Mouse (Mus musculus): ENCODE measurements at regions not wholly inside any gene's neighbourhood (a gene's known extent, or its start where the extent isn't known, plus 50 kb on each side); places are given as distances from the start of the nearest gene placed in this dataset.
A peak's percentile ranks its signal among the peaks of the same experiment; 100 is the strongest.

DNA sequence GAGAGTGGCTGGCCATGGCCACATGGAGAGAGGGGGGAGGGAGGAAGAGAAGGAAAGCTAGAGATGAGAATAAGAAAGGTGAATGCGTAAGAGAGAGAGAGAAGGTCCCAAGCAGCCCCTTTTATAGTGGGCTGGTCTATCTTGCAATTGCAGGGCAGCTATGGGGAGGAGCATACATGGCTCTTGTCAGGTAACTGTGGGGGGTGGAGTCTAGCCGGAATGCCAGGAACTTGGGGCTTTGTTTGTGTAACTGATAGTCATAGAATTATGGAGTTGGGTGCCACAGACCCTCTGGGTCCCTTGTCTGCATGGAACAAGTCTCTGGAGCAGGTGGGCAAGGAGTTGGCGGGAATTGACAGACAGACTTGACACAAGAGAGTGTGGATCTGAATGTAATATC lies 2151.8 kb downstream of the 4930444P10Rik start:
- DNase-seq (ENCODE audit: low spot score), result no peak

DNA sequence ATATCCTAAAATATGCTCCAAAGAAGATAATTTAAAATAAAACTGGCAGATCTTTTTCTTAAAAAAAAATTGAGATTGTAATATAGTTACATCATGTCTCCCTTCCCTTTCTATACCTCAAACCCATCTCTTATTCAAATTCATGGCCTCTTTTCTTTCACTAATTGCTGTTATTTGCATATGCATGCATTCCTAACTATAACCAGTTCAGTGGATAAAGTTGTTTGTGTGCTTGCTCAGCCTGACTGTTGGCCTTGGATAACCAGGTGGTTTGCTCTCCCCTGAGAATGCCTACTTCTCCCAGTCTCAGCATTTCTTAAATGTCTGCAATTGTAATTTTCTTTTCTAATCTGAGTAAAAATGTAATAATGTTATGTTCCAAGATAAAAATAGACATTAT lies 2154.8 kb downstream of the 4930444P10Rik start:
- DNase-seq (ENCODE audit: low spot score), result no peak

DNA sequence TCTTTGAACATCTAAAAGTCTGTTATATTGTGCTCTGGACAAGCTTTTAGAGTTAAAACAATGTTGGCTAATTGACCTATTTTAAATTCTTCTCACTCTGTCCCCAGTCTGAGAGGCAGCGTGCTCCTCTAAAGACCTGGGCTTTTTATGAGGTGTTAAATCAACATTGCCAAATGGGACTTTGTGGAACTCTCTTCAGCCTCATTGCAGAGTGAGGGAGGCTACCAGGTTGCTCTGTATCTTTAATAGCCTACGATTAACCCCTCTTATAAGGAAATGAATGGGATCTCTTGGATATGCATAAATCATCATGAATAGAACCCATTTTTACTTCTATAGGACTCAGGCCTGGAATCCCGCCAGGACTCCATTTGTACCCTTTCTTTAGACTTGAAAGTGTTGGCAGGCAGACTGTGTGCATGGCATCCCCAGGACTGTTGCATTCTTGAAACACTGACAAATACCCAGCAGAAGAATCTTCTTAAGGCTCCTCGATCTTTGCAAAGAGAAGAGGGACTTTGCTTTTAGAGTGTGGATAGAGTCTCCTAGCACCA lies 2157.1 kb downstream of the 4930444P10Rik start:
- DNase-seq (ENCODE audit: low spot score), result peak; percentile 14

DNA sequence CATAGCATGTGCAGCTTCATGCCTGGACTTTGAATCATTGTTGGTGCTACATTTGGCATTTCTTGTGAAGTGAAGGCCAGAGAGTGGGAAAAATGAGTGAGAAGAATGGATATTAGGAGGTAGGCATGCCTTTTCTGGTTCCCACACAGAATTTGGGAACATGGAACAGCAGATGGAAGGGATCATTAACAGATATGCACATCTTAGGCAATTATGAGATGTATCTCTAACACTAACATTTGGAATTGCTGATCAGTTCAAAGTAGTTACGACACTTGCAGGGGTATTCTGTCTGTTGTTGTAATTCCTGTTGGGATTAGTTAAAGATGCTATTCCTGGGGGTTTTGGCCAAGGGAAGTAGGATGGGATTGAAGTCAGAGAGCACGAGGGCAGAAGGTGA lies 2164.4 kb downstream of the 4930444P10Rik start:
- no peak for DNase-seq (ENCODE audit: low spot score)

GRCm38 (mm10) chr1:13927964-13928363 lies 2165.2 kb downstream of the 4930444P10Rik start:
- DNase-seq (ENCODE audit: low spot score), result no peak

DNA sequence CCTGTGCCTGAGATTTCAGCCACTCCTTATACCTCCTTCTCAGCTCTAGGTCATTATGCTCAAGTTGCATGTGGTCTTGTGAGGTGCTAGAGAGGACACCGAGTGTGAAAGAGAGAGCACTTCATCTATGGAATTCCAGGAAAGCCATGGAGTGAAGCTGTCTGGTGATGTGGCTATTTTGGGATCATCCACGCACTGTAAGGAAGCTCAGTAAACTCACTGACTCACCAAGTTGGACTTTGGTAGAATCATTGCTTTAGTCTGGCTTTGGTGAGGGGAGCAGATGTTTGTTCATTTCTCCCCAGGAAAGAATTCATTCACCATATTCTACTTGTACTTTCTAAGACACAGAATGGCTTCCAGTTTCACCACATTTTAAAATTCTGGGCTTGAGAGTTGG lies 2167.1 kb downstream of the 4930444P10Rik start:
- no peak for DNase-seq (ENCODE audit: low spot score)

- no peak for DNase-seq (ENCODE audit: low spot score)
Measured at GRCm38 (mm10) chr1:13915216-13915615, 2177.9 kb downstream of the 4930444P10Rik start.

GRCm38 (mm10) chr1:13879126-13879525 lies 2214.0 kb downstream of the 4930444P10Rik start:
- no peak for DNase-seq (ENCODE audit: low spot score)

DNA sequence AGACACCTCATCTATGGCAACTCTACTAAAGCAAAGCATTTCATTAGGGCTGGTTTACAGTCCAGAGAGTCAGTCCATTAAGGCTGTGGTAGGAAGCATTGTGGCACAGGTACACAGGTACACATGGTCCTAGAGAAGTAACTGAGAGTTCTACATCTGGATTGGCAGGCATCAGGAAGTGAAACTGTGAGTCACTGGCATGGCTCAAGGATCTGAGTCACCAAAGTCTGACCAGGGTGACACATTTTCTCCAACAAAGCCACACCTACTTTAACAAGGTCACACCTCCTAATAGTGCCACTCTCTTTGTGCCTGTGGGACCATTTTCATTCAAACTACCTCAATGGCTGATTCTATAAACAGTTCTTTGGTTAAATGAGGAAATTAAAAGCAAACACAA lies 2219.2 kb downstream of the 4930444P10Rik start:
- DNase-seq (ENCODE audit: low spot score), result no peak

GRCm38 (mm10) chr1:13872536-13872935 lies 2220.6 kb downstream of the 4930444P10Rik start:
- no peak for DNase-seq (ENCODE audit: low spot score)

DNA sequence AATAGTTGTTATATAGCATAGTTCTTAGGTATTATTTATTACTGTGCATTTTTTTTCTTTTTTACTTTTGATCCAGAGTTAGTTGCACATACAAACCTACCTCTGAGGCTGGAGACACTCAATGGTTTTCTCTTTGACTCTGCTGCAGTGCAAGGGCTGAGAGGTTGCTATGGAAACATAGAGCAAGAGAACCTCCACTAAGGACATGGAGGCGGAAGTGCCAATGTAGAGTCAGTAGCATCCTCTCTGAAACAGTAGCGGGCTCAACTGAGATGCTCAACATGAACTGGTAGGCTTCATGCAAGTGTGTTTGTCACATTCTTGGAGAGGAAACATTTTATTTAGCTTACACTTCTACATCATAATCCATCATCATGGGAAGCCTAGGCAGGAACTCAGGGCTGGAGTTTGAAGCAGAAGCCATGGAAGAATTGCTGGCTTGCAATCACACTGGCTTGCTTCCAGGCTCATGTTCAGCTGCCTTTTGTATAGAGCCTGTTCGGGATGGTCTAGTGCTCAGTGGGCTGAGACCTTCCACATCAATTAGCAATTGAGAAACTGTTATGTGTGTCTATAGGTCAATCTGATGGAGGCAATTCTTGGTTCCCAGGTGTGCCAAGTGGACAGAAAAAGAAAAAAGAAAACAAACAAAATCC lies 2222.4 kb downstream of the 4930444P10Rik start:
- no peak for DNase-seq (ENCODE audit: low spot score)

DNA sequence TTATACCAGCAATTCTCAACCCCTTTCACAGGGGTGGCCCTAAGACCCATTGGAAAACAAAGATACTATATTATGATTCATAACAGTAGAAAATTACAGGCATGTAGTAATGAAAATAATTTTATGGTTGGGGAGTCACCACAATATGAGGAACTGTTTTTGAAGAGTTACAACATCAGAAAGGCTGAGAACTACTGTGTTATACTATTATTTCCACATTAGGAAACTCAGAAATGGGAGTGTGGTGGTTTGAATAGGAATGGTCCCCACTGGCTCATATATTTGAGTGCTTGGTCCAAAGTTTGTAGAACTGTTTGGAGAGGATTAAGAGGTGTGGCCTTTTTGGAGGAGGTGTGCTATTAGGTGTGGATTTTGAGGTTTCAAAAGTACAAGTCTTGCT lies 2227.4 kb downstream of the 4930444P10Rik start:
- no peak for DNase-seq (ENCODE audit: low spot score)

DNA sequence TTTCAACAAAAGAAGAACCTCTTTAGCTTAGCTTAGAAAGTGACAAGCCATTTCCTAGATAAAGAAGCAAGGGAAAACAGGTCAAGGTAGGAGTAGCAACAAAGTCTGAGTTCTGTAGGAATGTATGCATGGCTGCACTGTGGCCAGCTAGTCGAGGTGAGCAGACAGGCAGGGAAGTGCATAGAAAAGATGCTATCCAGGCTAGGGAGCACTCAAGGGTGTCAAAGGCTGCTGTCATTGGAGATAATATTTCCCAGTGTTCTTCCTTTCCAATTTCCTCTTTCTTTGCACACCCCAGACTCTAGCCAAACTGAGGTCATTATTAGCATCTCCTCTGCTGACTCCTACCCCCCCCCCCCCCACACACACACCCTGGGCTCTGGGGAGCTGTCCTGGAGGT lies 2229.4 kb downstream of the 4930444P10Rik start:
- DNase-seq (ENCODE audit: low spot score), result no peak

GRCm38 (mm10) chr1:13861070-13861511 lies 2232.0 kb downstream of the 4930444P10Rik start:
- peak; percentile 64 for DNase-seq (ENCODE audit: low spot score)

DNA sequence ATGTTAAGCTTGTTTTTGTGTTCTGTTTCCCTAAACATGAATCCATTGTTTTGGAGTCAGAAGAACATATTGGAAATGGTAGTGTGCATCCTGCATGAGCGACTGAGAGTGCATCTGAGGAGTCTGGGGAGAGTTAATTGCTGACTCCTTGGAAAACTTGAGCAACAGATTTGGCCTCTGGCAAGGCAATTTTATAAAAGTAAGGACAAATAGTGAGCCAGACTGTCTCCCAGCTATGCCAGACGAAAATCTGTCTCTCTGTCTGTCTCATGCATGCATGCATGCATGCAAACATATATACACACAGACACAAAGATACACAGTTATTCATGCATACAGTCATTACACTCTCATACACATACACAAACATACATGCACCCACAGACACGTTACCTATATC lies 2232.7 kb downstream of the 4930444P10Rik start:
- no peak for DNase-seq (ENCODE audit: low spot score)

- no peak for DNase-seq (ENCODE audit: low spot score)
Measured at GRCm38 (mm10) chr1:13859723-13860122, 2233.4 kb downstream of the 4930444P10Rik start.

GRCm38 (mm10) chr1:13858371-13859018 lies 2234.6 kb downstream of the 4930444P10Rik start:
- no peak for DNase-seq (ENCODE audit: low spot score)

- no peak for DNase-seq (ENCODE audit: low spot score)
Measured at GRCm38 (mm10) chr1:13856998-13857397, 2236.1 kb downstream of the 4930444P10Rik start.

- DNase-seq (ENCODE audit: low spot score), result no peak
Measured at GRCm38 (mm10) chr1:13851144-13851543, 2242.0 kb downstream of the 4930444P10Rik start.

DNA sequence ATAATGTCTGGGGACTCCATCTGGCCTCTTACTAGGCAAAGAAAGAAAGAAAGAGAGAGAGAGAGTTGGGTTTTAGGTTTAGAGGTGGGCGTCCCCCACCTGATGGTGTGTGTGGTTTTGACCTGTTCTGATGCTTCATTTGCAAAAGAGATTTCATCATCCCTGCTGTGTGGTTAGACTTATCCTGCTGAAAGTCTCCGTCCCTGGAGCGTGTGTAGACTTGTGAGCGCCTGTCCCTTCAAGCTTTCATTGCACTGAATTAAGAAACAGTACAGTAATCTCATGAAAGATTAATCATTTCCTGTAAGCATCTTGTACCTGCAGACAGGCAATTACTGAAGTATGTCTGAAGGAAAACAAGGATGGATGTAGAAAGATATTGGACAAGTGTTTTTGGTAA lies 2244.1 kb downstream of the 4930444P10Rik start:
- no peak for DNase-seq (ENCODE audit: low spot score)

- peak; percentile 41 for DNase-seq (ENCODE audit: low spot score)
Measured at GRCm38 (mm10) chr1:13846336-13846865, 2246.7 kb downstream of the 4930444P10Rik start.

DNA sequence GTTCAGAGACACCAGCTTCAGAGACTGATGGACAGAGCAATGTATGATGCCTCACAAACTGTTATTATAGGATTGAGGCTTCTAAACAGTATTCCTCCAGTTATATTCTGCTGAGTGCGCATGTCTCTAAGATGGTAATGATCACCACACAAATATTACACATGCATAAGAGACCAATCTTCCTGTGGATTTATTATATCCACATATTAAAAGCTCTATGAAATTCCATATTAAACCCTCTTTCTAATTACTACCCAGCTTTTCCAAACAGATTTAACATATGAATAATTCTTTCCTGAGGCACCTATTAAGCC lies 2252.9 kb downstream of the 4930444P10Rik start:
- no peak for DNase-seq (ENCODE audit: low spot score)

GRCm38 (mm10) chr1:13839619-13840308 lies 2253.4 kb downstream of the 4930444P10Rik start:
- DNase-seq (ENCODE audit: low spot score), result no peak

All from embryo, embryonic 10 days (tissue).